Mouse (Mus musculus) cerebellum, postnatal 10 days (tissue): Measurements from ENCODE around the gene Vmac.

Experiments
- DNase-seq, 2 experiments: peaks; one replicate each; pipeline ENCODE4 v3.0.0; 2021; ENCODE audit warnings: mixed read lengths in 2 of 2

Vmac gene

GRCm38 (mm10) chr17:56717363-56718058 lies at the start of gene Vmac, which contains the start of gene Ndufa11:
TSS of gene Vmac (minus strand) at chr17:56718022.
TSS of gene Ndufa11 (plus strand) at chr17:56717767.
- peak; percentile 98 to 99 for DNase-seq

- DNase-seq: no peak
Observed at GRCm38 (mm10) chr17:56766631-56767405, 49.0 kb upstream of the Vmac start.

GRCm38 (mm10) chr17:56765431-56765830 lies 47.6 kb upstream of the Vmac start:
- no peak for DNase-seq

GRCm38 (mm10) chr17:56764474-56765354 lies 46.9 kb upstream of the Vmac start, which contains the start of gene Dus3l:
TSS of gene Dus3l (plus strand) at chr17:56764757.
- DNase-seq: peak; percentile 92 to 93

- DNase-seq: no peak
Observed at GRCm38 (mm10) chr17:56763741-56764250, 46.0 kb upstream of the Vmac start.

- peak; percentile 76 to 86 for DNase-seq
Observed at GRCm38 (mm10) chr17:56762769-56763731, 45.2 kb upstream of the Vmac start.

GRCm38 (mm10) chr17:56761991-56762410 lies 44.2 kb upstream of the Vmac start:
- peak; percentile 95 to 96 for DNase-seq

GRCm38 (mm10) chr17:56761077-56761476 lies 43.3 kb upstream of the Vmac start:
- peak; percentile 45 to 50 for DNase-seq

GRCm38 (mm10) chr17:56759261-56759660 lies 41.4 kb upstream of the Vmac start:
- no peak for DNase-seq

GRCm38 (mm10) chr17:56758132-56758531 lies 40.3 kb upstream of the Vmac start:
- peak; percentile 78 to 84 for DNase-seq

- peak; percentile 57 to 73 for DNase-seq
Observed at GRCm38 (mm10) chr17:56757416-56758123, 39.7 kb upstream of the Vmac start, which contains the start of gene Nrtn. TSS of gene Nrtn (minus strand) at chr17:56757530.

GRCm38 (mm10) chr17:56756703-56757399 lies 39.0 kb upstream of the Vmac start:
- no peak for DNase-seq

GRCm38 (mm10) chr17:56754271-56755185 lies 36.7 kb upstream of the Vmac start:
- no peak for DNase-seq

GRCm38 (mm10) chr17:56753452-56753851 lies 35.6 kb upstream of the Vmac start:
- peak in 1 of 2 experiments; percentile 31 for DNase-seq

- DNase-seq: peak; percentile 53 to 61
Observed at GRCm38 (mm10) chr17:56751404-56752072, 33.7 kb upstream of the Vmac start.

- DNase-seq: no peak
Observed at GRCm38 (mm10) chr17:56744173-56744572, 26.4 kb upstream of the Vmac start.

- no peak for DNase-seq
Observed at GRCm38 (mm10) chr17:56740788-56741160, 23.0 kb upstream of the Vmac start.

- DNase-seq: no peak
Observed at GRCm38 (mm10) chr17:56740118-56740787, 22.4 kb upstream of the Vmac start.
